ENCODE assay signal across 14 mouse cellular contexts in genomic region chr1:64716589-64717304, GRCm38 (mm10). TPM values are rescaled to one million over a fixed set of nuclear protein-coding genes. Genes with fewer than 3 reads are reported as not detected.
DNase-seq lines count a peak whose midpoint lies in the region; ATAC-seq and TF ChIP-seq lines count a peak whose summit lies in the region.
"Had no signal": no experiment of that assay in that cellular context is flagged by ENCODE, and none has a peak within 500 bp of the region (broad histone marks: within the 10 kb centered on the region; RNA-seq: fewer than 3 reads in every experiment).

No protein-coding gene starts in this region.

- peak overlapping the region; percentile 25; the same call in 1 of the 2 replicates for H3K27ac ChIP-seq in heart, embryonic 13.5 days (replicated peaks)
- H3K27ac ChIP-seq in lung, embryonic 14.5 days (ENCODE audit: low read depth): no peak overlapping the region
- peak overlapping the region; percentile 47 for H3K27ac ChIP-seq in embryonic fibroblast, embryonic 13.5 days (ENCODE audit: insufficient read depth, low read length)
- H3K27ac ChIP-seq in kidney, embryonic 16.5 days (ENCODE audit: low read length): no peak overlapping the region
- H3K27ac ChIP-seq: embryonic facial prominence, embryonic 13.5 days; hindbrain, embryonic 14.5 days had no signal

- no peak overlapping the region for H3K9ac ChIP-seq in heart, embryonic 13.5 days
- no peak overlapping the region for H3K9ac ChIP-seq in lung, embryonic 14.5 days
- no peak overlapping the region for H3K9ac ChIP-seq in kidney, embryonic 16.5 days (replicated peaks; ENCODE audit: low read length)
- H3K9ac ChIP-seq: embryonic facial prominence, embryonic 13.5 days; hindbrain, embryonic 14.5 days had no signal

- no peak for TF ChIP-seq POLR2A in embryonic fibroblast, embryonic 13.5 days (IDR thresholded peaks at IDR 0.05; ENCODE audit: low read depth, low read length)

- H3K4me1 ChIP-seq in heart, embryonic 13.5 days: peaks cover 44% of the 10 kb centered on the region
- H3K4me1 ChIP-seq in lung, embryonic 14.5 days (ENCODE audit: insufficient read depth): no peaks in the 10 kb centered on the region
- H3K4me1 ChIP-seq in embryonic fibroblast, embryonic 13.5 days (ENCODE audit: control insufficient read depth, insufficient read depth, low read length): peaks cover 20% of the 10 kb centered on the region
- no peaks in the 10 kb centered on the region for H3K4me1 ChIP-seq in kidney, embryonic 16.5 days (ENCODE audit: insufficient read depth, low read length)
- H3K4me1 ChIP-seq: embryonic facial prominence, embryonic 13.5 days had no signal

- no peak for ATAC-seq in heart, embryonic 13.5 days (ENCODE audit: extremely low read depth, insufficient number of reproducible peaks, low FRiP score, low TSS enrichment)
- ATAC-seq in lung, embryonic 14.5 days (ENCODE audit: insufficient read depth): peak; percentile 63
- ATAC-seq in kidney, embryonic 16.5 days (ENCODE audit: low FRiP score, low TSS enrichment): no peak
- ATAC-seq: intestine, postnatal 0 days had no signal

- no peak for TF ChIP-seq CTCF in lung, embryonic 14.5 days (IDR thresholded peaks at IDR 0.05; ENCODE audit: low read depth)
- no peak for TF ChIP-seq CTCF in embryonic fibroblast, embryonic 13.5 days (IDR thresholded peaks at IDR 0.05; ENCODE audit: borderline replicate concordance, insufficient read depth, low read length)

- DNase-seq in heart, postnatal 4 days: no peak
- peak; percentile 53 for DNase-seq in lung, embryonic 14.5 days
- no peak for DNase-seq in lung, adult 18-20 months
- DNase-seq in Muller cell, postnatal 12 days (ENCODE audit: inconsistent ontology term): peak; percentile 71
- DNase-seq in spleen, postnatal 14 days (ENCODE audit: low spot score in 2 of 2): no peak

- H3K9me3 ChIP-seq in heart, embryonic 13.5 days: no peaks in the 10 kb centered on the region
- H3K9me3 ChIP-seq in lung, embryonic 14.5 days (ENCODE audit: low read depth, low read length): no peaks in the 10 kb centered on the region
- no peaks in the 10 kb centered on the region for H3K9me3 ChIP-seq in kidney, embryonic 16.5 days (ENCODE audit: low read length)
- H3K9me3 ChIP-seq: embryonic facial prominence, embryonic 13.5 days had no signal

- H3K4me2 ChIP-seq in heart, embryonic 13.5 days: no peak overlapping the region
- no peak overlapping the region for H3K4me2 ChIP-seq in lung, embryonic 14.5 days
- no peak overlapping the region for H3K4me2 ChIP-seq in kidney, embryonic 16.5 days (replicated peaks; ENCODE audit: low read depth, low read length)
- H3K4me2 ChIP-seq: embryonic facial prominence, embryonic 13.5 days; hindbrain, embryonic 14.5 days; liver, embryonic 11.5 days had no signal

- H3K4me3 ChIP-seq in heart, embryonic 13.5 days: no peak overlapping the region
- no peak overlapping the region for H3K4me3 ChIP-seq in lung, embryonic 14.5 days (ENCODE audit: low read depth, low read length)
- H3K4me3 ChIP-seq in embryonic fibroblast, embryonic 13.5 days (ENCODE audit: insufficient read depth, low read length): no peak overlapping the region
- H3K4me3 ChIP-seq in kidney, embryonic 16.5 days (ENCODE audit: low read length): no peak overlapping the region
- H3K4me3 ChIP-seq: embryonic facial prominence, embryonic 13.5 days; erythroblast, embryonic 14.5 days had no signal

- H3K36me3 ChIP-seq in heart, embryonic 13.5 days: peaks cover 48% of the 10 kb centered on the region
- peaks cover 14% of the 10 kb centered on the region for H3K36me3 ChIP-seq in lung, embryonic 14.5 days (ENCODE audit: insufficient read depth)
- H3K36me3 ChIP-seq in kidney, embryonic 16.5 days (ENCODE audit: insufficient read depth, low read length): peaks cover 18% of the 10 kb centered on the region; the same call in 1 of the 2 replicates

- whole genome bisulfite sequencing in heart, embryonic 13.5 days: 64% methylated on average over 7 of the region's 7 CpGs
- WGBS in lung, embryonic 14.5 days: 69% methylated on average over 7 of the region's 7 CpGs
- 88% methylated on average over 7 of the region's 7 CpGs for WGBS in kidney, embryonic 16.5 days

- no peaks in the 10 kb centered on the region for H3K27me3 ChIP-seq in heart, embryonic 13.5 days (replicated peaks)
- no peaks in the 10 kb centered on the region for H3K27me3 ChIP-seq in lung, embryonic 14.5 days (ENCODE audit: insufficient read depth, low read length)
- H3K27me3 ChIP-seq in kidney, embryonic 16.5 days (ENCODE audit: insufficient read depth, low read length): no peaks in the 10 kb centered on the region
- H3K27me3 ChIP-seq: CH12.LX; embryonic facial prominence, embryonic 13.5 days had no signal

RNA-seq across cellular contexts. Expression of gene Fzd5, which starts 20.8 kb away (rescaled TPM):
- 1.1 TPM in 2 replicates for polyA plus RNA-seq in heart, embryonic 13.5 days (2015; fragmentation: Nextera tagmentation; extraction: Ambion mirVana)
- total RNA-seq in heart, postnatal 4 days (2021): 10 to 100 TPM in 1 of 2 experiments, 1 to 10 TPM in 1; 9.5 to 10.6 TPM
- polyA plus RNA-seq in lung, embryonic 14.5 days (2014; fragmentation: Nextera tagmentation; extraction: Ambion mirVana): 2.0 and 2.6 TPM in 2 replicates
- polyA plus RNA-seq in embryonic fibroblast, embryonic 13.5 days (2011; ENCODE audit: insufficient read length, low read depth, missing spikeins): 8.3 and 9.1 TPM in 2 replicates
- polyA plus RNA-seq in kidney, embryonic 16.5 days (2015; fragmentation: Nextera tagmentation; extraction: Ambion mirVana): 2.1 and 2.4 TPM in 2 replicates

RNA-seq across cellular contexts. Expression of gene Ccnyl1, which starts 26.5 kb away (rescaled TPM):
- polyA plus RNA-seq in heart, embryonic 13.5 days (2015; fragmentation: Nextera tagmentation; extraction: Ambion mirVana): 2.9 and 3.9 TPM in 2 replicates
- total RNA-seq in heart, postnatal 4 days (2021): 10 to 100 TPM; 31.0 to 33.2 TPM
- 6.8 and 8.4 TPM in 2 replicates for polyA plus RNA-seq in lung, embryonic 14.5 days (2014; fragmentation: Nextera tagmentation; extraction: Ambion mirVana)
- 67.5 and 92.0 TPM in 2 replicates for polyA plus RNA-seq in embryonic fibroblast, embryonic 13.5 days (2011; ENCODE audit: insufficient read length, low read depth, missing spikeins)
- polyA plus RNA-seq in kidney, embryonic 16.5 days (2015; fragmentation: Nextera tagmentation; extraction: Ambion mirVana): 4.1 and 5.0 TPM in 2 replicates

Comparison
In these comparisons a context has a peak if more than half of its experiments do, and no peak if none do; other contexts are left out.
1. DNase-seq: peak in lung, embryonic 14.5 days (single experiment) and Muller cell, postnatal 12 days (single experiment); none in heart, postnatal 4 days (single experiment), lung, adult 18-20 months (0 of 2) and spleen, postnatal 14 days (0 of 2).
2. H3K27ac ChIP-seq: peak in heart, embryonic 13.5 days (single experiment) and embryonic fibroblast, embryonic 13.5 days (single experiment); none in lung, embryonic 14.5 days (single experiment) and kidney, embryonic 16.5 days (single experiment).